Mouse (Mus musculus): Measurements from ENCODE around the gene Cacng6.

GRCm38 (mm10) chr7:3439984-3440383, 16.0 kb downstream of the Cacng6 start:
- no peak for TF ChIP-seq POLR2A (IDR thresholded peaks at IDR 0.05; ENCODE audit: borderline replicate concordance, extremely low read depth, insufficient read depth, insufficient read length, poor library complexity, severe bottlenecking)
- no peak for TF ChIP-seq CTCF (IDR thresholded peaks at IDR 0.05; ENCODE audit: borderline replicate concordance, extremely low read depth, insufficient read depth, insufficient read length)
